Mouse (Mus musculus) B cell, adult 67 days (primary cell): ENCODE results near the gene Drc7. TPM values are rescaled to one million over a fixed set of nuclear protein-coding genes. Genes with fewer than 3 reads are reported as not detected.

Source experiments
- total RNA-seq, 2 experiments: library from RNA; stranded (reverse); gene quantifications; 4 replicates each; pipeline ENCODE4 v1.2.4; 2023

Drc7 gene
- not detected for total RNA-seq

DNA sequence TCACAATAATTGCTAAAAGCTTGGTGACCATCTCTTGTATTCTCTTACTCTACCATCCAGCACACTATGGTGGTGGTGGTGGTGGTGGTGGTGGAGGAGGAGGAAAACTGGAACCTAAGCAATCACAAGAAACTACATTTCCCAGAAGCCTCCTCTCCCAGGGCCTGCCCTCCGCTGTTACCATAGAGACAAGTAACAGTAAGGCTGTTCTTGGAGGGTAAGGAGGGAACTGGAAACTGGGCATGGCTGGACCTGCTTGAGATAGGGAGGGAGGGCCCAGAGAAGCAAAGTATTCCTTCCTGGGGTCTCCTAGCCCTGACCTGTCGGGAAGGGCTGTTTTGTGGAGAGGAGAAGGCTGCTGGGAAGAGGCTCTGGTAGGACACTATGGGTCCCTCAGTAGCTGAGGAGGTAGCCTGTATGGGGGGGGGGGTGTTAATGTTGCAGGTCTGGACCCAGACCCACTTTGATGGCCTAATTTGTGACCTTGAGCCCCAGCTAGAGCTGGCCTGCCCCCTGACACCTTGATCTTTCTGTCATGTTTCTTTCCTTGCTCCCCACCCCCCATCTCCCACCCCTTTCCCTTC is at the start of gene Drc7:
TSS of gene Drc7 (plus strand) at position 177 of the 584 bp plus-strand sequence.

DNA sequence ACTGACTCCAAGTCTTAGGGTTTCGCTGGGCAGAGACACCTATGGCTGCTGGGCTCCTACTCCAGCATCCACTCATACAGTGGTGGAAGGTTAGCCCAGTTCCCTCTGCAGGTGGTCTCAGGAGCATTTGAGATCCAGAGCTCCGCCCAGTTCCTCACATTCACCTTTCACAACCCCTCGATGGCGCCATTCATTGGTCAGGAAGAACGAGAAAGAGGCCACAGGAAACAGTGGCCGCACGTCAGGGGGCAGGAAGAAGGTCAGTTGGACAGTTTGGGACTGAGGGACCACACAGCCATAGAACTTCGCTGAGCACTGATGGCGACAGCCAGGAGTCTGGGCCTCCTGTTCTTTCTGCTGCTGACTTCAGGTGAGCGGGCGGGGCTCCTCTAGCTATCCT is 37.5 kb upstream of the Drc7 start, which contains the start of gene Adgrg3:
TSS of gene Adgrg3 (plus strand) at position 242 of the 400 bp plus-strand sequence.

DNA sequence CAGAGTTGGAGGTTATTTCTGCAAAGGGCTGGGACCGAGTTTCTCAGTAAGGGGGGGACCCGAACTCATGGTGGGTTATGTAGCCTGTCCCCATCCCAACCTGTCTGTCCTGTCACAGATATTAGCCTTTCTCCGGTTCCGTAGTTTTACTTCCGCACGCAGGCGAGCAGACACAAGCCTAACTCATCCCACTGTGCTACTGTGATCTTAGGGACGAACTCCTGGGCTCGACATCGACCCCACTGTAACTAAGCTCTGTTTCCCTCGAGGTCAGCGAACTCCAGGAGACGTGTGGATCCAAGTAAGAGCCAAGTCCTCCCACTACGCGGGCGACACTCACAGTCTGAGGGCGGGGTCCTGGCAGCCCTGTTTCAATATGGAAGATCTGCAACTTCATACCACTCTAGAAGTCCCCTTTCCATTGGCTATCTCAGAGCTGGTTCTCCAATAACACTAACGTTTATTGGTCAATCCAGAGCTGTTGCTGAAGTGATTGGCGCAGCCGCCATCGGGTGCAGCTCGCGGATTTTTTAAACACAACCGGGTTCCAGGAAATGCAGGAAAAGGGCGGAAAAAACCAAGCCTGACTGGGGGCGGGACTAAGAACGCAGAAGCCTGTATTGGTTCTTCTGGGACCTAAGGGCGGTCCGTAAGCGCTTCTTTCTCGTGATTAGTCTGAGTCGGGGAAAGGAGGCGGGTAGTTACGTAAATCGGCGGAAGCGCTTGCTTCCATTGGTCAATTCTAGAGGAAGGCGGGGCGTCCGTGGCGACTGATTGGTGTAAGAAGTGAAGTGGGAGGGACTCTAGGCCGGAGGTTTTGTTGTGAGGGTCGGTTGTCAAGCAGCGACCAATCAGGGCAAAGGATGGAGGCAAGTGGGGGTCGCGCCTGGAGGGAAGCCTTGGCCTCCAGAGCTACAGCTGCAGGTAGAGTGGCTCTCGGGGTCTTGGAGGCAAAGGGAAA is 25.8 kb downstream of the Drc7 start, which contains the start of gene Katnb1:
TSS of gene Katnb1 (plus strand) at position 806 of the 961 bp plus-strand sequence.

Other genes starting within 250 kb of the Drc7 start
- not detected for gene Ccl17, start 244.7 kb upstream of the Drc7 start, total RNA-seq
- gene Coq9, start 216.8 kb upstream of the Drc7 start, total RNA-seq, result 10 to 100 TPM; 36.0 to 39.0 TPM
- gene Ciapin1, start 216.7 kb upstream of the Drc7 start, total RNA-seq, result 10 to 100 TPM; 65.6 to 69.9 TPM
- 10 to 100 TPM; 64.8 to 75.8 TPM for gene Polr2c, start 197.7 kb upstream of the Drc7 start, total RNA-seq
- 1 to 10 TPM; 3.7 to 3.8 TPM for gene Dok4, start 178.8 kb upstream of the Drc7 start, total RNA-seq
- under 1 TPM in 1 of 2 experiments, not detected in 1; 0.93 TPM for gene Ccdc102a, start 137.0 kb upstream of the Drc7 start, total RNA-seq
- 1 to 10 TPM; 1.2 to 2.3 TPM for gene Adgrg5, start 131.4 kb upstream of the Drc7 start, total RNA-seq
- 1 to 10 TPM; 3.1 to 3.7 TPM for gene Adgrg1, start 80.4 kb upstream of the Drc7 start, total RNA-seq
- gene Adgrg3, start 37.4 kb upstream of the Drc7 start, total RNA-seq, result not detected
- 10 to 100 TPM; 15.4 to 18.8 TPM for gene Katnb1, start 26.1 kb downstream of the Drc7 start, total RNA-seq
- gene Kifc3, start 147.7 kb downstream of the Drc7 start, total RNA-seq, result 1 to 10 TPM; 4.2 to 4.5 TPM